Mouse (Mus musculus): Measurements from ENCODE around the gene Fkbp11.

DNA sequence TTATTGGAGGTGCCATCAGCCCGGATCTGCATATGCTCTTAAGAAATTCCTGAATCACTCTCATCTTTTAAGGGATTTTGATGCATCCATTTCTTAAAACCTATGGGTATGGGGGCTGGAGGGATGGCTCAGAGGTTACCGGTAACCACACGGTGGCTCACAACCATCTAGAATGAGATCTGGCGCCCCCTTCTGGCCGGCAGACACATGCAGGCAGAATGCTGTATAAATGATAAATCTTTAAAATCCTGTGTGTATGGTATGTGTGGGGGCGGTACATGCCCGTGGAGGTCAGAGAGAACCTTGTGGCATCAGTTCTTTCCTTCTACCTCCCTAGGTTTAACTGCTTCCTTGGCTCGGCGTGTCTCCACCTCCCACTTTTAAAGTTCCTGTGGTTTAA lies 17.6 kb downstream of the Fkbp11 start:
- peak; percentile 85 for TF ChIP-seq CTCF (IDR thresholded peaks at IDR 0.05; ENCODE audit: low read depth)
- TF ChIP-seq EP300 (optimal IDR thresholded peaks at IDR 0.05) = no peak

All from stomach, postnatal 0 days (tissue).